Mouse (Mus musculus): Measurements from ENCODE around the gene Ddx42. TPM values are rescaled to one million over a fixed set of nuclear protein-coding genes. Genes with fewer than 3 reads are reported as not detected.

Gene Ddx42
- polyA plus RNA-seq, 1 experiment, result 10.0 TPM

DNA sequence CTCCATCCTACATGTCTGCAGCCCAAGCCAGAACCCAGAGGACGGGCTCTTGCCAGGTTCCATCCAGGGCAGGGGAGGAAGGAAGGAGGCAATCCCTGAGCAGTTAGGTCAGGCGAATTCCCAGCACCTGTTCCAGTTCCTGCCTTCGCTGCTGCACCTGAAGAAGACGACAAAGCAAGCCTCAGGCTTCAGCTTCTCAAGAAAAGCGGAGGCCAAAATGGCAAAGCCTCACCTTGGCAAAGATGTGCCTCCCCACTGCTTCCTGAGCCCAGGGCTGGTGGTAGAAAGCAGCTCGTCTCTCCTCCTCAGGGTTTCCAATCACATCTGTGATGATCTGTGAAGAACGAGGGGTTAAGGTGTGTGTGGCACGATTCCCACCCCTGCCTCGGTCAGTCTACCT is 47.2 kb downstream of the Ddx42 start:
- Histone ChIP-seq H3K36me3 (ENCODE audit: control insufficient read depth, insufficient read depth, low read length) (peaks cover 12% of the 10 kb centered on the region), H3K4me3 (ENCODE audit: insufficient read depth, low read depth, low read length) (no peak overlapping the region), H3K27me3 (replicated peaks; ENCODE audit: control insufficient read depth, insufficient read depth, low read length) (no peaks in the 10 kb centered on the region), H3K4me1 (ENCODE audit: control insufficient read depth, insufficient read depth, low read length) (peaks cover 20% of the 10 kb centered on the region), H3K27ac (ENCODE audit: insufficient read depth, low read depth, low read length) (no peak overlapping the region)
- no peak for DNase-seq
- no peak for TF ChIP-seq CTCF (conservative IDR thresholded peaks at IDR 0.05; ENCODE audit: insufficient read depth, insufficient read length, low read depth, low read length)
- TF ChIP-seq POLR2A (IDR thresholded peaks at IDR 0.05; ENCODE audit: low read depth, low read length), result no peak
- WGBS, result 79% methylated on average over 9 of the region's 9 CpGs

DNA sequence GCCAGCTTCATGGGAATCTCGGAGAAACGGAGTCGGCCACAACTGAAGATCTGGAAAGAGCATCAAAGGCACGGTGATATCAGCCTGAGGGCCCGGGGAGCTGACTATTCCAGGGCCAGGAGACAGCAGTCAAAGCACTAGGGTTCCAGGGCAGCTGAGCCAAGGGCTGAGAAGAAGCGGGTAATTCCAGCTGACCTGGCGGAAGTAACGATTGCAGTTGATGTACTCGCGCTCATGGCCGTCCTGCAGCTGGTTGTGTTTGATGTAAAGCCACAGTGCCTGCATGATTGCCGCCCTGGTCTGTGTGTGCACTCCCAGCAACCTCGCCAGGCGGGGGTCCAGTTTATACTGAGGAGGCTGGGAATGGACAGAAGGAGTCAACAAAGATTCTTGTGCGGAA is 48.3 kb downstream of the Ddx42 start:
- no peak overlapping the region for H3K27ac ChIP-seq (ENCODE audit: insufficient read depth, low read depth, low read length)
- H3K27me3 ChIP-seq (replicated peaks; ENCODE audit: control insufficient read depth, insufficient read depth, low read length), result no peaks in the 10 kb centered on the region
- peaks cover 12% of the 10 kb centered on the region for H3K36me3 ChIP-seq (ENCODE audit: control insufficient read depth, insufficient read depth, low read length)
- no peak for TF ChIP-seq CTCF (conservative IDR thresholded peaks at IDR 0.05; ENCODE audit: insufficient read depth, insufficient read length, low read depth, low read length)
- WGBS, result 88% methylated on average over 15 of the region's 15 CpGs
- peaks cover 25% of the 10 kb centered on the region for H3K4me1 ChIP-seq (ENCODE audit: control insufficient read depth, insufficient read depth, low read length)
- no peak for DNase-seq
- no peak overlapping the region for H3K4me3 ChIP-seq (ENCODE audit: insufficient read depth, low read depth, low read length)

DNA sequence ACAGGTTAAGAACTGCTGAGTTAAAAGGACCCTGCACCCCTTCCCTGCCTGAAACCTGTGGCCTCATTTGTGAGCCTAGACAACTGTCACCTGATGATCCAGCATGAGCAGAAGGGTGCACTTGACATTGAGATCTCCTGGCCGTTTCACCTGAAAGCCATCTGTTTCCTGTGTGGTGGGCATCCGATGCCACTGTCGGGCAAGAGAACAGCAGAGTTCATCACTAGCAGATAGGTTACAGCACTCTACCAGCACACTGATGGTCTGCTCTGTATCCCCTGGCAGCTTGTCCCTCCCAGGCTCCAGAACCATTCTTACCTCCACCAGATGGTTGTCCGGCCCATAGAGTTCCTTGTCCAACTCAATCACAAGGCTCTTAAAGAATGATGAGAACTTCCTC is 48.8 kb downstream of the Ddx42 start:
- Histone ChIP-seq H3K36me3 (ENCODE audit: control insufficient read depth, insufficient read depth, low read length) (peaks cover 12% of the 10 kb centered on the region), H3K4me1 (ENCODE audit: control insufficient read depth, insufficient read depth, low read length) (peaks cover 31% of the 10 kb centered on the region), H3K4me3 (ENCODE audit: insufficient read depth, low read depth, low read length) (no peak overlapping the region), H3K27ac (ENCODE audit: insufficient read depth, low read depth, low read length) (no peak overlapping the region), H3K27me3 (replicated peaks; ENCODE audit: control insufficient read depth, insufficient read depth, low read length) (no peaks in the 10 kb centered on the region)
- 80% methylated on average over 4 of the region's 4 CpGs for WGBS
- TF ChIP-seq POLR2A (IDR thresholded peaks at IDR 0.05; ENCODE audit: low read depth, low read length) (no peak), CTCF (conservative IDR thresholded peaks at IDR 0.05; ENCODE audit: insufficient read depth, insufficient read length, low read depth, low read length) (no peak)
- no peak for DNase-seq

DNA sequence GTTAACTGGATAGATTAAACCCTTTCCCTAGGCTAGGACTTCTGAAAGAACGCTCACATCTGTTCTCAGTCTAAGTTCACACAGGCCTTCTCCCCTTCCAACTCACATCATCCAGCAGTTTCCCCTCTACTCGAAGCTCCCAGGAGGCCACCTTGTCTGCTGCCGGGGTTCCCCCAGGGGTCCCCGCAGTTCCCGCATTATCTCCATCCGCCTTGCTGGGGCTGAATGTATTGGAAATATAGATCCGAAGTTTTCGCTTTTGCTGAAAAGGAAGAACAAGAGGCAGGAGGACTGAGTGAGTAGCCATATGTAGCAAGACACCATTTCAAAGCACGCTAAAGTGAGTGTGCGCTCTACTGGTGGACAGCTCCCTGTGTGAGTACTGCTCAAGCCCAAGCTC is 49.7 kb downstream of the Ddx42 start:
- Histone ChIP-seq H3K27ac (ENCODE audit: insufficient read depth, low read depth, low read length) (no peak overlapping the region), H3K36me3 (ENCODE audit: control insufficient read depth, insufficient read depth, low read length) (peaks cover 12% of the 10 kb centered on the region), H3K4me1 (ENCODE audit: control insufficient read depth, insufficient read depth, low read length) (peaks cover 36% of the 10 kb centered on the region), H3K27me3 (replicated peaks; ENCODE audit: control insufficient read depth, insufficient read depth, low read length) (no peaks in the 10 kb centered on the region), H3K4me3 (ENCODE audit: insufficient read depth, low read depth, low read length) (no peak overlapping the region)
- WGBS, result 92% methylated on average over 10 of the region's 10 CpGs
- DNase-seq, result no peak
- TF ChIP-seq POLR2A (IDR thresholded peaks at IDR 0.05; ENCODE audit: low read depth, low read length), result no peak
- TF ChIP-seq CTCF (conservative IDR thresholded peaks at IDR 0.05; ENCODE audit: insufficient read depth, insufficient read length, low read depth, low read length), result no peak

DNA sequence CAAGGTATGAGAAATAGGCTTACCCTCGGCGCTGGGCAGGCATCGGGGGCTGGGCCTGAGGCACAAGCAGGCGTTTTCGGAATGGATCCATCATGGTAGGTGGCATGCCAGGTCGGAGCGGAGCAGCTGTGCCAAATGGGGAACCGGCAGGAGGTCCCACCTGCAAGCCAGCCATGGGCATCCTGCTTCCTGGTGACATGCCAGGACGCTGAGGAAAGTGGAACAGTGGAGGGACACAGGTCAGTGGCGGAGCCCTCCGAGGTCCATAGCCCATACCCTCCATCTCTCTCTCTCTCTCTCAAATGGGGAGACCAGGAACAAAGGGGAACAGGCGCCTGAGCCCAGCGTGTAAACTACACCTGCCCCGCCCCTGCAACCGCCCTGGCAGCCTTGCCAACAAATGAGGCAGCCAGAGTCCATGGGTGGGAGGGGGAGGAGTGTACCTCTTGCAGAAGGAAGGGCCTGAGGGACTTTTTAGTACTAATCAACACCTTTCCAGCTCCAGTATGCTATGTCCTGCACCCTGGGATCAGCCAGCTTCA is 50.7 kb downstream of the Ddx42 start:
- Histone ChIP-seq H3K36me3 (ENCODE audit: control insufficient read depth, insufficient read depth, low read length) (peaks cover 12% of the 10 kb centered on the region), H3K27ac (ENCODE audit: insufficient read depth, low read depth, low read length) (peak overlapping the region; percentile 73; the same call in 1 of the 2 replicates), H3K27me3 (replicated peaks; ENCODE audit: control insufficient read depth, insufficient read depth, low read length) (no peaks in the 10 kb centered on the region), H3K4me3 (ENCODE audit: insufficient read depth, low read depth, low read length) (no peak overlapping the region), H3K4me1 (ENCODE audit: control insufficient read depth, insufficient read depth, low read length) (peaks cover 39% of the 10 kb centered on the region)
- 56% methylated on average over 15 of the region's 15 CpGs for WGBS
- no peak for TF ChIP-seq POLR2A (IDR thresholded peaks at IDR 0.05; ENCODE audit: low read depth, low read length)
- no peak for TF ChIP-seq CTCF (conservative IDR thresholded peaks at IDR 0.05; ENCODE audit: insufficient read depth, insufficient read length, low read depth, low read length)
- peak; percentile 80 for DNase-seq

DNA sequence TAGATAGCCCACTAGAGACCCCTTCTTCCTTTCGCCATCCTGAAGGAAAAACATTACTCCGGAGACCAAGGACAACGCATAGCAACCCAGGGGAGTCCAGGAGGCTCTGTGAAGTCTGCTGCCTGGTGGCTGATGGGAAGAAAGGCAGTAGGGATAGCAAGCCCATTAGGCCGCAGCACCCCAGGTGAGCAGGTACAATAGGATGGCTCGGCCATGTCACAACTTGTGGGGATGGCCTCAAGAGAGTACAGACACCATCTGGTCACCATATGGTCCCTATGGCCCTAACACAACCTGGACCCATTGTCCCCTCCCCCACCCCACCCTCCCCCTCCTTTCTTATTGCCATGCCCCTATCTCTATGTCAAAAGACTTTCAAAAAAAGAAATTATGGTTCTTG is 51.1 kb downstream of the Ddx42 start:
- H3K27ac ChIP-seq (ENCODE audit: insufficient read depth, low read depth, low read length), result peak overlapping the region; percentile 73; the same call in 1 of the 2 replicates
- no peak for DNase-seq
- H3K4me3 ChIP-seq (ENCODE audit: insufficient read depth, low read depth, low read length), result no peak overlapping the region
- TF ChIP-seq CTCF (conservative IDR thresholded peaks at IDR 0.05; ENCODE audit: insufficient read depth, insufficient read length, low read depth, low read length), result no peak
- no peak for TF ChIP-seq POLR2A (IDR thresholded peaks at IDR 0.05; ENCODE audit: low read depth, low read length)
- no peaks in the 10 kb centered on the region for H3K27me3 ChIP-seq (replicated peaks; ENCODE audit: control insufficient read depth, insufficient read depth, low read length)
- H3K4me1 ChIP-seq (ENCODE audit: control insufficient read depth, insufficient read depth, low read length), result peaks cover 39% of the 10 kb centered on the region
- H3K36me3 ChIP-seq (ENCODE audit: control insufficient read depth, insufficient read depth, low read length), result peaks cover 11% of the 10 kb centered on the region
- WGBS, result 75% methylated on average over 5 of the region's 5 CpGs

DNA sequence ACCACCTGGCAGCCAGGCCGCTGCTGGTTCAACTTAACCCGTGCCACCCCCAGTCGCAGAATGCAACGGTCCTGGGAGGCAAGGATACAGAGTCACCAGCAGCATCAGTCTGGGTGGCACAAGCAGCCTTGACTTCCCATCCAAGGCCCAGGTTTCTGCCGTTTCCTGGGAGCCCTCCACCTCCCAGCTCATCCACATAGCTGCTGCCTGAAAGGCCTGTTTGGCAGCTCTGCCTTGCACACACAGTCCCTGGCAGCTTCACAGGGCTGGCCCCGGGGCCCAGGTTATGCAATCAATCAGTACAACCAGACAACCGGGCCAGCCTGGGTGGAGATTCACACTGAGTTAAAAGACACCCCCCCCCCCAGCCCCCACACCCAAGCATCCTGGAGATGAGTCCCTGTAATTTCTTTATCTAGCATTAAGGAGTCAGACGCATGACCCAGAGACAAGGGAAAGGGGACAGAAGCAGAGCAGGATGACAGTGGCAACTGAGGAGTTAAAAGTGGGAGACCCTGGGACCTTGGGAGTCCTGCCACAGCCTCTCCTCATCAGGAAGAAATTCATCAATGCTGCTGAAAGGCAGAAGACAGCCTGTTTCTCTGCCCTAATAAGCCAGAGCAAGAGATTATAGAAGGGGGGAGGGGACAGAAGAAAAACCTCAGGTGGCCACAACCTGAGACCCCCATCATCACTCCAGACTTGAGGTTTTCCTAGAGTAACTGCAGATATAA is 51.8 kb downstream of the Ddx42 start:
- no peak for TF ChIP-seq POLR2A (IDR thresholded peaks at IDR 0.05; ENCODE audit: low read depth, low read length)
- no peak for TF ChIP-seq CTCF (conservative IDR thresholded peaks at IDR 0.05; ENCODE audit: insufficient read depth, insufficient read length, low read depth, low read length)

More for the DNA sequence above, 51.8 kb downstream of the Ddx42 start:
- Histone ChIP-seq H3K27ac (ENCODE audit: insufficient read depth, low read depth, low read length) (peak overlapping the region; percentile 61), H3K4me3 (ENCODE audit: insufficient read depth, low read depth, low read length) (no peak overlapping the region), H3K27me3 (replicated peaks; ENCODE audit: control insufficient read depth, insufficient read depth, low read length) (no peaks in the 10 kb centered on the region), H3K36me3 (ENCODE audit: control insufficient read depth, insufficient read depth, low read length) (peaks cover 11% of the 10 kb centered on the region), H3K4me1 (ENCODE audit: control insufficient read depth, insufficient read depth, low read length) (peaks cover 39% of the 10 kb centered on the region)
- 39% methylated on average over 8 of the region's 8 CpGs for WGBS
- DNase-seq, result peak; percentile 87
